8 mouse cellular contexts compared by ENCODE assay signal in genomic region chr19:42380981-42381373, GRCm38 (mm10). TPM values are rescaled to one million over a fixed set of nuclear protein-coding genes. Genes with fewer than 3 reads are reported as not detected.
DNase-seq lines count a peak whose midpoint lies in the region; ATAC-seq lines count a peak whose summit lies in the region.

No protein-coding gene starts in this region.

- H3K9me3 ChIP-seq in heart, embryonic 10.5 days: no peaks in the 10 kb centered on the region
- H3K9me3 ChIP-seq in limb, embryonic 15.5 days: no peaks in the 10 kb centered on the region

- peak overlapping the region; percentile 46 for H3K4me2 ChIP-seq in limb, embryonic 15.5 days

- peaks cover 71% of the 10 kb centered on the region for H3K27me3 ChIP-seq in heart, embryonic 10.5 days (ENCODE audit: insufficient read depth, poor library complexity, severe bottlenecking)
- H3K27me3 ChIP-seq in limb, embryonic 15.5 days: peaks cover 65% of the 10 kb centered on the region

- no peak for ATAC-seq in limb, embryonic 15.5 days (ENCODE audit: insufficient number of reproducible peaks, low FRiP score, low TSS enrichment, low read depth)
- ATAC-seq in activated CD4-positive, CD25-positive, alpha-beta regulatory T cell, adult 4 months: no peak

- H3K4me1 ChIP-seq in heart, embryonic 10.5 days: peaks cover 17% of the 10 kb centered on the region
- peaks cover 18% of the 10 kb centered on the region for H3K4me1 ChIP-seq in limb, embryonic 15.5 days

- peak overlapping the region; percentile 49 for H3K4me3 ChIP-seq in heart, embryonic 10.5 days
- peak overlapping the region; percentile 24 for H3K4me3 ChIP-seq in limb, embryonic 15.5 days

- no peaks in the 10 kb centered on the region for H3K36me3 ChIP-seq in heart, embryonic 10.5 days
- no peaks in the 10 kb centered on the region for H3K36me3 ChIP-seq in limb, embryonic 15.5 days

- DNase-seq in heart, embryonic 10.5 days (ENCODE audit: low spot score): no peak
- no peak for DNase-seq in heart, postnatal 36 days
- peak; percentile 52 for DNase-seq in right cerebral cortex, postnatal 4 days
- no peak for DNase-seq in right cerebral cortex, postnatal 25 days
- DNase-seq in spleen, postnatal 4 days (ENCODE audit: low spot score in 2 of 2): no peak
- DNase-seq in layer of hippocampus, adult 18-20 months (ENCODE audit: low spot score in 2 of 2): no peak

- no peak overlapping the region for H3K9ac ChIP-seq in limb, embryonic 15.5 days

- no peak overlapping the region for H3K27ac ChIP-seq in heart, embryonic 10.5 days
- no peak overlapping the region for H3K27ac ChIP-seq in limb, embryonic 15.5 days

- 1% methylated on average over 13 of the region's 13 CpGs for WGBS in heart, embryonic 10.5 days
- 2% methylated on average over 13 of the region's 13 CpGs for WGBS in limb, embryonic 15.5 days

- intact Hi-C loops in heart, postnatal 36 days (cut with DNase I): no loop called here

RNA-seq across cellular contexts. Expression of gene Crtac1, which starts 50.6 kb away (rescaled TPM):
- polyA plus RNA-seq in heart, embryonic 10.5 days (2016; fragmentation: Nextera tagmentation; extraction: Ambion mirVana): 0.07 and 0.28 TPM in 2 replicates
- total RNA-seq in heart, postnatal 36 days (2021): not detected
- polyA plus RNA-seq in limb, embryonic 15.5 days (2015; fragmentation: Nextera tagmentation; extraction: Ambion mirVana): 3.5 and 4.2 TPM in 2 replicates
- polyA plus RNA-seq in activated CD4-positive, CD25-positive, alpha-beta regulatory T cell, adult 4 months (2017; shearing (Covaris generic)): not detected
- total RNA-seq in layer of hippocampus, adult 18-20 months (2021): 100 to 1,000 TPM in 1 of 2 experiments, 10 to 100 TPM in 1; 90.4 to 104 TPM
